Mouse (Mus musculus) splenic B cell, adult 2 months (primary cell): ENCODE measurements around the gene Ablim1.

Experiments
- DNase-seq: peaks from one replicate; pipeline ENCODE4 v3.0.0-alpha.2; 2011; ENCODE audit warnings: low read depth, low spot score
- H3K27me3 ChIP-seq: 2 replicates; pipeline ENCODE4 v1.6.1; 2012; ENCODE audit warnings: mild to moderate bottlenecking, low read length, moderate library complexity, mixed read lengths; ENCODE audit not compliant: control insufficient read depth, poor library complexity, insufficient read depth, severe bottlenecking
- H3K36me3 ChIP-seq: 2 replicates; pipeline ENCODE4 v1.6.1; 2012; ENCODE audit warnings: mild to moderate bottlenecking, low read length, moderate library complexity, mixed read lengths; ENCODE audit not compliant: control insufficient read depth, poor library complexity, insufficient read depth, severe bottlenecking

Ablim1 gene

GRCm38 (mm10) chr19:57355451-57356251 is 40.9 kb upstream of the Ablim1 start:
- H3K36me3 ChIP-seq = no peaks in the 10 kb centered on the region
- no peaks in the 10 kb centered on the region for H3K27me3 ChIP-seq
- DNase-seq = peak; percentile 61

- Histone ChIP-seq H3K27me3 (no peaks in the 10 kb centered on the region), H3K36me3 (no peaks in the 10 kb centered on the region)
- no peak for DNase-seq
Observed at GRCm38 (mm10) chr19:57354715-57355114, 40.0 kb upstream of the Ablim1 start.

GRCm38 (mm10) chr19:57354050-57354449 is 39.3 kb upstream of the Ablim1 start:
- DNase-seq = no peak
- Histone ChIP-seq H3K36me3 (no peaks in the 10 kb centered on the region), H3K27me3 (no peaks in the 10 kb centered on the region)

GRCm38 (mm10) chr19:57353228-57353627 is 38.5 kb upstream of the Ablim1 start:
- no peaks in the 10 kb centered on the region for H3K27me3 ChIP-seq
- no peak for DNase-seq

GRCm38 (mm10) chr19:57352337-57352935 is 37.7 kb upstream of the Ablim1 start:
- H3K27me3 ChIP-seq = no peaks in the 10 kb centered on the region
- no peaks in the 10 kb centered on the region for H3K36me3 ChIP-seq
- no peak for DNase-seq

More at GRCm38 (mm10) chr19:57353228-57353627, 38.5 kb upstream of the Ablim1 start:
- H3K36me3 ChIP-seq = no peaks in the 10 kb centered on the region

GRCm38 (mm10) chr19:57349096-57349495 is 34.4 kb upstream of the Ablim1 start:
- H3K36me3 ChIP-seq = no peaks in the 10 kb centered on the region

GRCm38 (mm10) chr19:57344678-57345077 is 30.0 kb upstream of the Ablim1 start:
- Histone ChIP-seq H3K36me3 (no peaks in the 10 kb centered on the region), H3K27me3 (no peaks in the 10 kb centered on the region; the same call in 1 of the 2 replicates)
- no peak for DNase-seq

More at GRCm38 (mm10) chr19:57349096-57349495, 34.4 kb upstream of the Ablim1 start:
- H3K27me3 ChIP-seq = no peaks in the 10 kb centered on the region
- no peak for DNase-seq

GRCm38 (mm10) chr19:57343860-57344259 is 29.1 kb upstream of the Ablim1 start:
- DNase-seq = peak; percentile 34
- Histone ChIP-seq H3K36me3 (no peaks in the 10 kb centered on the region), H3K27me3 (no peaks in the 10 kb centered on the region; the same call in 1 of the 2 replicates)

- Histone ChIP-seq H3K27me3 (no peaks in the 10 kb centered on the region; the same call in 1 of the 2 replicates), H3K36me3 (no peaks in the 10 kb centered on the region)
- no peak for DNase-seq
Observed at GRCm38 (mm10) chr19:57340900-57341742, 26.4 kb upstream of the Ablim1 start.

- Histone ChIP-seq H3K27me3 (no peaks in the 10 kb centered on the region; the same call in 1 of the 2 replicates), H3K36me3 (no peaks in the 10 kb centered on the region)
Observed at GRCm38 (mm10) chr19:57339281-57339864, 24.7 kb upstream of the Ablim1 start.

GRCm38 (mm10) chr19:57335135-57335534 is 20.4 kb upstream of the Ablim1 start:
- no peaks in the 10 kb centered on the region for H3K36me3 ChIP-seq
- no peaks in the 10 kb centered on the region for H3K27me3 ChIP-seq
- no peak for DNase-seq

More at GRCm38 (mm10) chr19:57339281-57339864, 24.7 kb upstream of the Ablim1 start:
- DNase-seq = no peak

GRCm38 (mm10) chr19:57333356-57333755 is 18.6 kb upstream of the Ablim1 start:
- Histone ChIP-seq H3K36me3 (no peaks in the 10 kb centered on the region), H3K27me3 (no peaks in the 10 kb centered on the region)
- no peak for DNase-seq

GRCm38 (mm10) chr19:57331237-57331636 is 16.5 kb upstream of the Ablim1 start:
- no peak for DNase-seq
- H3K36me3 ChIP-seq = no peaks in the 10 kb centered on the region
- H3K27me3 ChIP-seq = no peaks in the 10 kb centered on the region

GRCm38 (mm10) chr19:57330309-57330708 is 15.6 kb upstream of the Ablim1 start:
- Histone ChIP-seq H3K36me3 (no peaks in the 10 kb centered on the region), H3K27me3 (no peaks in the 10 kb centered on the region)
- DNase-seq = no peak
